Mouse (Mus musculus) olfactory bulb, adult 2 months (tissue): ENCODE measurements around the gene Slc9a5. TPM values are rescaled to one million over a fixed set of nuclear protein-coding genes. Genes with fewer than 3 reads are reported as not detected.

Source experiments
- H3K27ac ChIP-seq: fragments of 200-500 bp; 2 replicates; pipeline ENCODE4 v1.5.1; 2012; ENCODE audit warnings: low read depth, low read length; ENCODE audit not compliant: insufficient read depth
- H3K4me1 ChIP-seq: fragments of 200-500 bp; 2 replicates; pipeline ENCODE4 v1.6.1; 2012; ENCODE audit warnings: low read length; ENCODE audit not compliant: control insufficient read depth, insufficient read depth
- H3K4me3 ChIP-seq: fragments of 200-500 bp; 2 replicates; pipeline ENCODE4 v1.5.1; 2012; ENCODE audit warnings: mild to moderate bottlenecking, low read depth, low read length, moderate library complexity; ENCODE audit not compliant: insufficient read depth
- CTCF ChIP-seq: fragments of 200-500 bp; IDR thresholded peaks from 2 replicates; pipeline ENCODE4 v1.5.1; 2012; ENCODE audit warnings: low read depth, mild to moderate bottlenecking, low read length, moderate library complexity; ENCODE audit not compliant: insufficient read depth
- POLR2A ChIP-seq: fragments of 200-500 bp; IDR thresholded peaks from 2 replicates; pipeline ENCODE4 v1.6.1; 2012; ENCODE audit warnings: mild to moderate bottlenecking, low read depth, low read length, moderate library complexity; ENCODE audit not compliant: insufficient read depth
- WGBS: fragments of 180-500 bp; shearing (Covaris S2); methylation state at CpG from one replicate; pipeline ENCODE4 v1.1.7; 2018; 5-methylcytosine and 5-hydroxymethylcytosine counted together
- polyA plus RNA-seq: library from polyadenylated mRNA; stranded (reverse); fragments of >200 nt; gene quantifications from 2 replicates; pipeline ENCODE4 v1.2.4, GENCODE M21; 2012; ENCODE audit warnings: low replicate concordance; ENCODE audit not compliant: missing spikeins, insufficient read depth, insufficient read length

The Slc9a5 gene
- polyA plus RNA-seq, 1 experiment: not detected

DNA sequence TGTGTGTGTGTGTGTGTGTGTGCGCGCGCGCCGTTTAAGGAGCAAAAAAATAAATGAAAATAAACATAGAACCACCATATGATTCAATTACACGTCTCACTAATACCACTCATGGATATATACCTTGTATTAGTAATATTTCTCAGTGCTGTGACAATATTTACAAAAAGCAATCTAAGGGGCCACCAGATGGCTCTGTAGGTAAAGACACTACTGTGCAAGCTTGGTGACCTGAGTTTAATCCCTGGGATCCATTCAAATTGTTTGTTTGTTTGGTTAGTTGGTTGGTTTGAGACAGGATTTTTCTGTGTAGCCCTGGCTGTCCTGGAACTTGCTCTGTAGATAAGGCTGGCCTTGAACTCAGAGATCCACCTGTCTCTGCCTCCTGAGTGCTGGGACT lies 61.3 kb downstream of the Slc9a5 start:
- H3K4me3 ChIP-seq: no peak overlapping the region
- TF ChIP-seq POLR2A (no peak), CTCF (no peak)
- H3K27ac ChIP-seq: no peak overlapping the region
- H3K4me1 ChIP-seq: peaks cover 10% of the 10 kb centered on the region; the same call in 1 of the 2 replicates
- 94% methylated on average over 6 of the region's 6 CpGs for WGBS

DNA sequence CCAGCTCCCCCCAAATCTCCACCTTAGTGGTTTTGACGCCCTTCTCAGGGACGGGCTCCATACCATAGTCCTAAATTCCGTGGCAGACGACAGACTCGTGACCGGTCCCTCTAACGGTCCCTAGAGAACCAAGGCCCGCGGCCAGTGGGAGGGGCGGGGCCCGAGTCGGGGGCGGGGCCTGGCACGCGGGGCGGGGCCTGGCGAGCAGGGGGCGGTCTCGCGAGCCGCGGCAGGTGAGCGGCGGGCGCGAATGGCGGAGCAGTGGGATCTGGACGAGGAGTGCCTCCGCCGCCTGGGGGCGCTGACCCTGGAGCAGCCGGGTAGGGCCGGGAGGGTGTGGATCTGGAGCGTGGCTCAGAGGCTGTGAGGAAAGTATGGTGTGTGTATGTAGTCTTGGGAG lies 64.7 kb downstream of the Slc9a5 start, which contains the start of the genes Kctd19 and Lrrc36:
Gene Kctd19, minus strand, starts transcription at position 112 of the 400 bp plus-strand sequence.
Gene Lrrc36, plus strand, starts transcription at position 181 of the 400 bp plus-strand sequence.
- 3% methylated on average over 34 of the region's 34 CpGs for WGBS
- no peak within 1 kb of the TSS for H3K27ac ChIP-seq
- H3K4me3 ChIP-seq: no peak within 1 kb of the TSS
- H3K4me1 ChIP-seq: peaks cover 4% of the 10 kb centered on the region; the same call in 1 of the 2 replicates
- no peak for TF ChIP-seq POLR2A
- TF ChIP-seq CTCF: no peak

GRCm38 (mm10) chr8:105418992-105419391 lies 70.3 kb downstream of the Slc9a5 start:
- no peak overlapping the region for H3K27ac ChIP-seq
- no peak overlapping the region for H3K4me3 ChIP-seq
- 92% methylated on average over 2 of the region's 2 CpGs for WGBS
- no peaks in the 10 kb centered on the region for H3K4me1 ChIP-seq
- TF ChIP-seq CTCF (no peak), POLR2A (no peak)

Other genes with a start within 250 kb of the Slc9a5 start
- not detected in 2 replicates for gene Ces4a, start 217.0 kb upstream of the Slc9a5 start, polyA plus RNA-seq
- gene Cbfb, start 178.2 kb upstream of the Slc9a5 start, polyA plus RNA-seq: not detected in 2 replicates
- not detected in 2 replicates for gene D230025D16Rik, start 123.7 kb upstream of the Slc9a5 start, polyA plus RNA-seq
- not detected in 2 replicates for gene B3gnt9, start 93.7 kb upstream of the Slc9a5 start, polyA plus RNA-seq
- not detected in 2 replicates for gene Tradd, start 84.2 kb upstream of the Slc9a5 start, polyA plus RNA-seq
- gene Fbxl8, start 84.2 kb upstream of the Slc9a5 start, polyA plus RNA-seq: not detected in 2 replicates
- not detected in 2 replicates for gene Hsf4, start 79.0 kb upstream of the Slc9a5 start, polyA plus RNA-seq
- not detected in 2 replicates for gene Nol3, start 72.7 kb upstream of the Slc9a5 start, polyA plus RNA-seq
- not detected in 2 replicates for gene 4931428F04Rik, start 59.0 kb upstream of the Slc9a5 start, polyA plus RNA-seq
- not detected in 2 replicates for gene Exoc3l, start 52.7 kb upstream of the Slc9a5 start, polyA plus RNA-seq
- not detected in 2 replicates for gene E2f4, start 51.2 kb upstream of the Slc9a5 start, polyA plus RNA-seq
- not detected in 2 replicates for gene Elmo3, start 43.2 kb upstream of the Slc9a5 start, polyA plus RNA-seq
- gene Lrrc29, start 22.6 kb upstream of the Slc9a5 start, polyA plus RNA-seq: not detected in 2 replicates
- gene Tmem208, start 22.5 kb upstream of the Slc9a5 start, polyA plus RNA-seq: not detected in 2 replicates
- not detected in 2 replicates for gene Fhod1, start 890 bp upstream of the Slc9a5 start, polyA plus RNA-seq
- not detected in 2 replicates for gene Plekhg4, start 24.4 kb downstream of the Slc9a5 start, polyA plus RNA-seq
- not detected in 2 replicates for gene Kctd19, start 64.7 kb downstream of the Slc9a5 start, polyA plus RNA-seq
- not detected in 2 replicates for gene Lrrc36, start 64.7 kb downstream of the Slc9a5 start, polyA plus RNA-seq
- gene Tppp3, start 122.7 kb downstream of the Slc9a5 start, polyA plus RNA-seq: not detected in 2 replicates
- gene Zdhhc1, start 148.1 kb downstream of the Slc9a5 start, polyA plus RNA-seq: not detected in 2 replicates
- gene Hsd11b2, start 169.9 kb downstream of the Slc9a5 start, polyA plus RNA-seq: not detected in 2 replicates
- not detected in 2 replicates for gene Atp6v0d1, start 217.2 kb downstream of the Slc9a5 start, polyA plus RNA-seq